In the genomic region with DNA sequence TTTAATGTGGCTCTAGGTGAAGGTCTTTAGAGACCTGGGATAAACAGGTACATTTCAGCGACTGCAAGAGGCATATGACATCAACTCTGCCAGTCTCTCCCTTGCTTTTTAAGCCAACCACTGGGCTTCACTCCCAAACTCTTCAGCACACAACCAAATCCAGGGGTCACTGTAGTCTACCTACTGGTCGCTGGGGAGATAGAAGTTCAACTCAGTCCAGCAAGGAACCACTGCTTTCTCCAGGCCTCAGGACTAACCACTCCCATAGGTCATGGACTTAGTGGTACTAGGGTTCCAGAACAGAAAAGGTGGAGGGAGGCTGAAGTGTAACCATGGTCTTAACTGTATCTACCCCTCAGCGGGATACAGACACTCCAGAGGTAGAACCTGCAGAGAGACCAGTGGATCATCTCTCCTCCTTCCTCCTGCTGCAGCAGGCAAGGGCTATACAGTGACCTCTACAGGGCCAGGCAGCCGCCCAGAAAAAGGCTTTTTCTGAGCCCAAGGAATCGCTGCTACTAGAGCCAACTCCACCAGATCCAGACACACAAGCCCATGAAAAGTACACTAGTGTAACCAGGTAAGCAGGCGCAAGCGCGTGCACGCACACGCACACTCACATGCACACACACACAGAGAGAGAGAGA, we compare ENCODE assay signal across 8 mouse cellular contexts. TPM values are rescaled to one million over a fixed set of nuclear protein-coding genes. Genes with fewer than 3 reads are reported as not detected.
DNase-seq lines count a peak whose midpoint lies in the region; ATAC-seq and TF ChIP-seq lines count a peak whose summit lies in the region.

No protein-coding gene starts in this region.

- TF ChIP-seq EP300 in lung, postnatal 0 days (IDR thresholded peaks at IDR 0.05): no peak

- H3K4me1 ChIP-seq in lung, postnatal 0 days (ENCODE audit: insufficient read depth, low read depth, low read length): peaks cover 28% of the 10 kb centered on the region
- peaks cover 53% of the 10 kb centered on the region for H3K4me1 ChIP-seq in limb, embryonic 15.5 days
- H3K4me1 ChIP-seq in stomach, embryonic 16.5 days (ENCODE audit: control insufficient read depth, insufficient read depth, low read length): peaks cover 28% of the 10 kb centered on the region

- no peaks in the 10 kb centered on the region for H3K27me3 ChIP-seq in lung, postnatal 0 days (replicated peaks; ENCODE audit: insufficient read depth, low read length)
- H3K27me3 ChIP-seq in limb, embryonic 15.5 days: no peaks in the 10 kb centered on the region
- H3K27me3 ChIP-seq in stomach, embryonic 16.5 days (ENCODE audit: control insufficient read depth, insufficient read depth, low read length): no peaks in the 10 kb centered on the region

- peak overlapping the region; percentile 95 for H3K4me2 ChIP-seq in lung, postnatal 0 days (replicated peaks; ENCODE audit: low read depth, low read length)
- H3K4me2 ChIP-seq in limb, embryonic 15.5 days: peak overlapping the region; percentile 97
- H3K4me2 ChIP-seq in stomach, embryonic 16.5 days (ENCODE audit: low read depth, low read length): peak overlapping the region; percentile 99

- DNase-seq in cerebellum, adult 18-20 months: peak; percentile 59 to 65
- no peak for DNase-seq in cerebellum, adult 8-10 months
- DNase-seq in lung, postnatal 0 days (ENCODE audit: low spot score): no peak
- DNase-seq in lung, postnatal 25 days (ENCODE audit: low spot score): no peak
- no peak for DNase-seq in urinary bladder, postnatal 10 days (ENCODE audit: low spot score)
- no peak for DNase-seq in right cerebral cortex, adult 2 months (ENCODE audit: low spot score in 2 of 2)

- peak overlapping the region; percentile 87 for H3K27ac ChIP-seq in lung, postnatal 0 days (ENCODE audit: low read length)
- no peak overlapping the region for H3K27ac ChIP-seq in limb, embryonic 15.5 days
- no peak overlapping the region for H3K27ac ChIP-seq in stomach, embryonic 16.5 days (ENCODE audit: low read length)

- no peaks in the 10 kb centered on the region for H3K9me3 ChIP-seq in lung, postnatal 0 days (ENCODE audit: low read length)
- no peaks in the 10 kb centered on the region for H3K9me3 ChIP-seq in limb, embryonic 15.5 days
- H3K9me3 ChIP-seq in stomach, embryonic 16.5 days (replicated peaks; ENCODE audit: control insufficient read depth, low read length): no peaks in the 10 kb centered on the region

- WGBS in lung, postnatal 0 days: 63% methylated on average over 10 of the region's 10 CpGs
- WGBS in limb, embryonic 15.5 days: 66% methylated on average over 10 of the region's 10 CpGs
- 73% methylated on average over 10 of the region's 10 CpGs for WGBS in stomach, embryonic 16.5 days

- peak; percentile 50 for TF ChIP-seq CTCF in lung, postnatal 0 days (IDR thresholded peaks at IDR 0.05)

- H3K4me3 ChIP-seq in lung, postnatal 0 days (ENCODE audit: low read depth, low read length): peak overlapping the region; percentile 90
- H3K4me3 ChIP-seq in limb, embryonic 15.5 days: peak overlapping the region; percentile 92
- peak overlapping the region; percentile 86 for H3K4me3 ChIP-seq in stomach, embryonic 16.5 days (replicated peaks; ENCODE audit: low read length)

- H3K9ac ChIP-seq in lung, postnatal 0 days (replicated peaks; ENCODE audit: low read depth): peak overlapping the region; percentile 74
- no peak overlapping the region for H3K9ac ChIP-seq in limb, embryonic 15.5 days
- H3K9ac ChIP-seq in stomach, embryonic 16.5 days (ENCODE audit: low read length): peak overlapping the region; percentile 93

- ATAC-seq in lung, postnatal 0 days: no peak
- ATAC-seq in limb, embryonic 15.5 days (ENCODE audit: insufficient number of reproducible peaks, low FRiP score, low TSS enrichment, low read depth): no peak
- no peak for ATAC-seq in stomach, embryonic 16.5 days (ENCODE audit: insufficient read depth, low FRiP score)

- H3K36me3 ChIP-seq in lung, postnatal 0 days (ENCODE audit: insufficient read depth, low read length): peaks cover 8% of the 10 kb centered on the region; the same call in 1 of the 2 replicates
- peaks cover 13% of the 10 kb centered on the region; the same call in 1 of the 2 replicates for H3K36me3 ChIP-seq in limb, embryonic 15.5 days
- H3K36me3 ChIP-seq in stomach, embryonic 16.5 days (ENCODE audit: control insufficient read depth, insufficient read depth, low read length): no peaks in the 10 kb centered on the region

RNA-seq across cellular contexts. Expression of a gene that starts 1.3 kb away (rescaled TPM):
- polyA plus RNA-seq in lung, postnatal 0 days (2015; fragmentation: Nextera tagmentation; extraction: Ambion mirVana): 316 and 341 TPM in 2 replicates
- 56.5 and 57.7 TPM in 2 replicates for polyA plus RNA-seq in limb, embryonic 15.5 days (2015; fragmentation: Nextera tagmentation; extraction: Ambion mirVana)
- 38.0 and 39.0 TPM in 2 replicates for polyA plus RNA-seq in stomach, embryonic 16.5 days (2015; fragmentation: Nextera tagmentation; extraction: Ambion mirVana)

RNA-seq across cellular contexts. Expression of a gene that starts 9.4 kb away (rescaled TPM):
- 8.6 and 10.3 TPM in 2 replicates for polyA plus RNA-seq in lung, postnatal 0 days (2015; fragmentation: Nextera tagmentation; extraction: Ambion mirVana)
- not detected in 2 replicates for polyA plus RNA-seq in limb, embryonic 15.5 days (2015; fragmentation: Nextera tagmentation; extraction: Ambion mirVana)
- 0.37 and 0.39 TPM in 2 replicates for polyA plus RNA-seq in stomach, embryonic 16.5 days (2015; fragmentation: Nextera tagmentation; extraction: Ambion mirVana)

RNA-seq across cellular contexts. Expression of a gene that starts 16.4 kb away (rescaled TPM):
- 13.6 and 13.8 TPM in 2 replicates for polyA plus RNA-seq in lung, postnatal 0 days (2015; fragmentation: Nextera tagmentation; extraction: Ambion mirVana)
- 20.9 and 21.3 TPM in 2 replicates for polyA plus RNA-seq in limb, embryonic 15.5 days (2015; fragmentation: Nextera tagmentation; extraction: Ambion mirVana)
- 18.0 and 19.1 TPM in 2 replicates for polyA plus RNA-seq in stomach, embryonic 16.5 days (2015; fragmentation: Nextera tagmentation; extraction: Ambion mirVana)

RNA-seq across cellular contexts. Expression of a gene that starts 16.4 kb away (rescaled TPM):
- 31.7 and 32.8 TPM in 2 replicates for polyA plus RNA-seq in lung, postnatal 0 days (2015; fragmentation: Nextera tagmentation; extraction: Ambion mirVana)
- 49.9 and 54.0 TPM in 2 replicates for polyA plus RNA-seq in limb, embryonic 15.5 days (2015; fragmentation: Nextera tagmentation; extraction: Ambion mirVana)
- polyA plus RNA-seq in stomach, embryonic 16.5 days (2015; fragmentation: Nextera tagmentation; extraction: Ambion mirVana): 53.1 and 57.2 TPM in 2 replicates

RNA-seq across cellular contexts. Expression of a gene that starts 20.6 kb away (rescaled TPM):
- 10.5 and 11.9 TPM in 2 replicates for polyA plus RNA-seq in lung, postnatal 0 days (2015; fragmentation: Nextera tagmentation; extraction: Ambion mirVana)
- 21.4 and 22.1 TPM in 2 replicates for polyA plus RNA-seq in limb, embryonic 15.5 days (2015; fragmentation: Nextera tagmentation; extraction: Ambion mirVana)
- 13.6 and 13.7 TPM in 2 replicates for polyA plus RNA-seq in stomach, embryonic 16.5 days (2015; fragmentation: Nextera tagmentation; extraction: Ambion mirVana)

Comparison
In these comparisons a context has a peak if more than half of its experiments do, and no peak if none do; other contexts are left out.
1. DNase-seq: peak in cerebellum, adult 18-20 months (2 of 2); none in cerebellum, adult 8-10 months (single experiment), lung, postnatal 0 days (single experiment), lung, postnatal 25 days (single experiment), urinary bladder, postnatal 10 days (single experiment) and right cerebral cortex, adult 2 months (0 of 2).
2. Peak in every context shown above with its lines, with median percentiles within 50 percentile points of each other: H3K4me2 ChIP-seq and H3K4me3 ChIP-seq.